Mouse (Mus musculus) small intestine, adult 2 months (tissue): ENCODE results near the gene Mfrp.

ENCODE experiments used
- CTCF ChIP-seq: fragments of 200-500 bp; IDR thresholded peaks from 2 replicates; pipeline ENCODE4 v1.5.1; 2012; ENCODE audit warnings: low read depth, mild to moderate bottlenecking, control low read depth, inconsistent platforms, low read length, moderate library complexity, mixed read lengths; ENCODE audit not compliant: insufficient replicate concordance, insufficient read length; ENCODE audit errors: extremely low read depth
- POLR2A ChIP-seq: fragments of 200-500 bp; IDR thresholded peaks from 2 replicates; pipeline ENCODE4 v1.6.1; 2012; ENCODE audit warnings: low read depth, mild to moderate bottlenecking, control low read depth, inconsistent platforms, low read length, moderate library complexity

- TF ChIP-seq CTCF (no peak), POLR2A (no peak)
Measured at GRCm38 (mm10) chr9:44126746-44127145, 25.2 kb downstream of the Mfrp start.
